Mouse (Mus musculus): ENCODE data around the gene Zfp592. TPM values are rescaled to one million over a fixed set of nuclear protein-coding genes. Genes with fewer than 3 reads are reported as not detected.
A peak's percentile ranks its signal among the peaks of the same experiment; 100 is the strongest.

Gene Zfp592
- polyA plus RNA-seq, 1 experiment = 21.8 TPM

- Histone ChIP-seq H3K36me3 (ENCODE audit: control insufficient read depth, insufficient read depth, low read length) (no peaks in the 10 kb centered on the region), H3K27me3 (ENCODE audit: control insufficient read depth, insufficient read depth, low read length) (no peaks in the 10 kb centered on the region), H3K27ac (ENCODE audit: insufficient read depth, low read depth, low read length) (peak overlapping the region; percentile 70), H3K4me1 (ENCODE audit: control insufficient read depth, insufficient read depth, insufficient read length, low read length) (peaks cover 25% of the 10 kb centered on the region; the same call in 1 of the 2 replicates), H3K4me3 (ENCODE audit: low read depth, low read length) (no peak overlapping the region)
- TF ChIP-seq POLR2A (IDR thresholded peaks at IDR 0.05; ENCODE audit: low read depth, low read length) (no peak), CTCF (IDR thresholded peaks at IDR 0.05; ENCODE audit: extremely low read depth, insufficient read length, insufficient replicate concordance, low read depth, low read length) (no peak)
- WGBS = 11% methylated on average over 6 of the region's 6 CpGs
Observed at GRCm38 (mm10) chr7:80986458-80987187, 6.9 kb upstream of the Zfp592 start.

GRCm38 (mm10) chr7:80987805-80988625 is 5.5 kb upstream of the Zfp592 start:
- Histone ChIP-seq H3K4me1 (ENCODE audit: control insufficient read depth, insufficient read depth, insufficient read length, low read length) (peaks cover 25% of the 10 kb centered on the region; the same call in 1 of the 2 replicates), H3K36me3 (ENCODE audit: control insufficient read depth, insufficient read depth, low read length) (no peaks in the 10 kb centered on the region), H3K27me3 (ENCODE audit: control insufficient read depth, insufficient read depth, low read length) (no peaks in the 10 kb centered on the region), H3K4me3 (ENCODE audit: low read depth, low read length) (no peak overlapping the region), H3K27ac (ENCODE audit: insufficient read depth, low read depth, low read length) (peak overlapping the region; percentile 70; the same call in 1 of the 2 replicates)
- TF ChIP-seq CTCF (IDR thresholded peaks at IDR 0.05; ENCODE audit: extremely low read depth, insufficient read length, insufficient replicate concordance, low read depth, low read length) = no peak
- TF ChIP-seq POLR2A (IDR thresholded peaks at IDR 0.05; ENCODE audit: low read depth, low read length) = no peak
- 62% methylated on average over 4 of the region's 4 CpGs for WGBS

- Histone ChIP-seq H3K4me1 (ENCODE audit: control insufficient read depth, insufficient read depth, insufficient read length, low read length) (peaks cover 25% of the 10 kb centered on the region; the same call in 1 of the 2 replicates), H3K4me3 (ENCODE audit: low read depth, low read length) (no peak overlapping the region), H3K36me3 (ENCODE audit: control insufficient read depth, insufficient read depth, low read length) (no peaks in the 10 kb centered on the region), H3K27me3 (ENCODE audit: control insufficient read depth, insufficient read depth, low read length) (no peaks in the 10 kb centered on the region), H3K27ac (ENCODE audit: insufficient read depth, low read depth, low read length) (peak overlapping the region; percentile 75)
- TF ChIP-seq CTCF (IDR thresholded peaks at IDR 0.05; ENCODE audit: extremely low read depth, insufficient read length, insufficient replicate concordance, low read depth, low read length) = no peak
- no peak for TF ChIP-seq POLR2A (IDR thresholded peaks at IDR 0.05; ENCODE audit: low read depth, low read length)
- WGBS = 29% methylated on average over 6 of the region's 6 CpGs
Observed at GRCm38 (mm10) chr7:80990276-80990675, 3.2 kb upstream of the Zfp592 start.

GRCm38 (mm10) chr7:80991589-80991988 is 1.9 kb upstream of the Zfp592 start:
- 72% methylated on average over 5 of the region's 5 CpGs for WGBS
- TF ChIP-seq POLR2A (IDR thresholded peaks at IDR 0.05; ENCODE audit: low read depth, low read length) = no peak
- no peak for TF ChIP-seq CTCF (IDR thresholded peaks at IDR 0.05; ENCODE audit: extremely low read depth, insufficient read length, insufficient replicate concordance, low read depth, low read length)
- H3K36me3 ChIP-seq (ENCODE audit: control insufficient read depth, insufficient read depth, low read length) = no peaks in the 10 kb centered on the region
- no peaks in the 10 kb centered on the region for H3K27me3 ChIP-seq (ENCODE audit: control insufficient read depth, insufficient read depth, low read length)
- H3K27ac ChIP-seq (ENCODE audit: insufficient read depth, low read depth, low read length) = peak overlapping the region; percentile 75; the same call in 1 of the 2 replicates
- peaks cover 32% of the 10 kb centered on the region; the same call in 1 of the 2 replicates for H3K4me1 ChIP-seq (ENCODE audit: control insufficient read depth, insufficient read depth, insufficient read length, low read length)
- H3K4me3 ChIP-seq (ENCODE audit: low read depth, low read length) = no peak overlapping the region

- Histone ChIP-seq H3K36me3 (ENCODE audit: control insufficient read depth, insufficient read depth, low read length) (no peaks in the 10 kb centered on the region), H3K27ac (ENCODE audit: insufficient read depth, low read depth, low read length) (peak overlapping the region; percentile 96), H3K27me3 (ENCODE audit: control insufficient read depth, insufficient read depth, low read length) (no peaks in the 10 kb centered on the region), H3K4me3 (ENCODE audit: low read depth, low read length) (no peak overlapping the region), H3K4me1 (ENCODE audit: control insufficient read depth, insufficient read depth, insufficient read length, low read length) (peaks cover 29% of the 10 kb centered on the region; the same call in 1 of the 2 replicates)
- TF ChIP-seq CTCF (IDR thresholded peaks at IDR 0.05; ENCODE audit: extremely low read depth, insufficient read length, insufficient replicate concordance, low read depth, low read length) (no peak), POLR2A (IDR thresholded peaks at IDR 0.05; ENCODE audit: low read depth, low read length) (no peak)
- WGBS = 15% methylated on average over 6 of the region's 6 CpGs
Observed at GRCm38 (mm10) chr7:80992063-80992462, 1.4 kb upstream of the Zfp592 start.

- peaks cover 26% of the 10 kb centered on the region; the same call in 1 of the 2 replicates for H3K4me1 ChIP-seq (ENCODE audit: control insufficient read depth, insufficient read depth, insufficient read length, low read length)
- peak overlapping the region; percentile 96 for H3K27ac ChIP-seq (ENCODE audit: insufficient read depth, low read depth, low read length)
- WGBS = 1% methylated on average over 12 of the region's 12 CpGs
- H3K36me3 ChIP-seq (ENCODE audit: control insufficient read depth, insufficient read depth, low read length) = no peaks in the 10 kb centered on the region
- H3K27me3 ChIP-seq (ENCODE audit: control insufficient read depth, insufficient read depth, low read length) = no peaks in the 10 kb centered on the region
- H3K4me3 ChIP-seq (ENCODE audit: low read depth, low read length) = peak overlapping the region; percentile 76
- peak; percentile 38; the same call in 1 of the 2 replicates for TF ChIP-seq POLR2A (IDR thresholded peaks at IDR 0.05; ENCODE audit: low read depth, low read length)
- TF ChIP-seq CTCF (IDR thresholded peaks at IDR 0.05; ENCODE audit: extremely low read depth, insufficient read length, insufficient replicate concordance, low read depth, low read length) = no peak
Observed at GRCm38 (mm10) chr7:80992631-80992979, 876 bp upstream of the Zfp592 start.

All from small intestine, adult 2 months (tissue).